Mouse (Mus musculus): ENCODE results near the gene Hspbap1.

Gene Hspbap1

GRCm38 (mm10) chr16:35769878-35770657, at the start of gene Hspbap1:
Gene Hspbap1 (plus strand): TSS chr16:35770375.
- peak; percentile 87 for DNase-seq (ENCODE audit: low read depth)

- DNase-seq (ENCODE audit: low read depth), result no peak
Observed at GRCm38 (mm10) chr16:35724561-35724960, 45.6 kb upstream of the Hspbap1 start.

GRCm38 (mm10) chr16:35726601-35727000, 43.6 kb upstream of the Hspbap1 start:
- DNase-seq (ENCODE audit: low read depth), result no peak

- no peak for DNase-seq (ENCODE audit: low read depth)
Observed at GRCm38 (mm10) chr16:35729151-35729738, 40.9 kb upstream of the Hspbap1 start.

GRCm38 (mm10) chr16:35732096-35732495, 38.1 kb upstream of the Hspbap1 start:
- DNase-seq (ENCODE audit: low read depth), result no peak

GRCm38 (mm10) chr16:35734038-35734437, 36.1 kb upstream of the Hspbap1 start:
- peak; percentile 60 for DNase-seq (ENCODE audit: low read depth)

GRCm38 (mm10) chr16:35738096-35738767, 31.9 kb upstream of the Hspbap1 start:
- no peak for DNase-seq (ENCODE audit: low read depth)

GRCm38 (mm10) chr16:35739548-35739947, 30.6 kb upstream of the Hspbap1 start:
- DNase-seq (ENCODE audit: low read depth), result no peak

- DNase-seq (ENCODE audit: low read depth), result no peak
Observed at GRCm38 (mm10) chr16:35740357-35740756, 29.8 kb upstream of the Hspbap1 start.

- no peak for DNase-seq (ENCODE audit: low read depth)
Observed at GRCm38 (mm10) chr16:35740943-35741342, 29.2 kb upstream of the Hspbap1 start.

GRCm38 (mm10) chr16:35741621-35742020, 28.6 kb upstream of the Hspbap1 start:
- no peak for DNase-seq (ENCODE audit: low read depth)

- DNase-seq (ENCODE audit: low read depth), result no peak
Observed at GRCm38 (mm10) chr16:35742251-35742937, 27.8 kb upstream of the Hspbap1 start.

- DNase-seq (ENCODE audit: low read depth), result no peak
Observed at GRCm38 (mm10) chr16:35747417-35748236, 22.5 kb upstream of the Hspbap1 start.

- DNase-seq (ENCODE audit: low read depth), result no peak
Observed at GRCm38 (mm10) chr16:35748237-35748603, 22.0 kb upstream of the Hspbap1 start.

GRCm38 (mm10) chr16:35749385-35749784, 20.8 kb upstream of the Hspbap1 start:
- no peak for DNase-seq (ENCODE audit: low read depth)

GRCm38 (mm10) chr16:35751841-35752240, 18.3 kb upstream of the Hspbap1 start:
- no peak for DNase-seq (ENCODE audit: low read depth)

GRCm38 (mm10) chr16:35753926-35754325, 16.2 kb upstream of the Hspbap1 start:
- no peak for DNase-seq (ENCODE audit: low read depth)

GRCm38 (mm10) chr16:35755502-35756334, 14.5 kb upstream of the Hspbap1 start:
- DNase-seq (ENCODE audit: low read depth), result no peak

- no peak for DNase-seq (ENCODE audit: low read depth)
Observed at GRCm38 (mm10) chr16:35756697-35757096, 13.5 kb upstream of the Hspbap1 start.

GRCm38 (mm10) chr16:35759401-35759800, 10.8 kb upstream of the Hspbap1 start:
- no peak for DNase-seq (ENCODE audit: low read depth)

Measured in c-Kit-positive CD71-positive TER-119-negative erythroid progenitor cells, embryonic 14.5 days (primary cell).